Mouse (Mus musculus): Measurements from ENCODE around the gene Trim28. TPM values are rescaled to one million over a fixed set of nuclear protein-coding genes. Genes with fewer than 3 reads are reported as not detected.

The Trim28 gene
- total RNA-seq, 4 experiments from 2014 or later = 223 to 300 (median 260) TPM

- DNase-seq = no peak
Measured at GRCm38 (mm10) chr7:13001584-13001983, 2.7 kb downstream of the Trim28 start.

GRCm38 (mm10) chr7:13003380-13003779 lies 4.5 kb downstream of the Trim28 start:
- DNase-seq = no peak

- no peak for DNase-seq
Measured at GRCm38 (mm10) chr7:13006011-13006410, 7.1 kb downstream of the Trim28 start.

GRCm38 (mm10) chr7:13006531-13006930 lies 7.6 kb downstream of the Trim28 start:
- no peak for DNase-seq

GRCm38 (mm10) chr7:13007341-13008092 lies 8.6 kb downstream of the Trim28 start:
- DNase-seq = no peak

- DNase-seq = peak; percentile 90
Measured at GRCm38 (mm10) chr7:13009143-13010004, 10.5 kb downstream of the Trim28 start.

- DNase-seq = no peak
Measured at GRCm38 (mm10) chr7:13010005-13010908, 11.3 kb downstream of the Trim28 start, which contains the start of gene Zbtb45. Gene Zbtb45, minus strand, starts transcription at chr7:13010034.

GRCm38 (mm10) chr7:13013671-13014070 lies 14.8 kb downstream of the Trim28 start:
- DNase-seq = no peak

GRCm38 (mm10) chr7:13014275-13014839 lies 15.4 kb downstream of the Trim28 start:
- no peak for DNase-seq

- DNase-seq = no peak
Measured at GRCm38 (mm10) chr7:13015217-13015616, 16.3 kb downstream of the Trim28 start.

- peak; percentile 70 for DNase-seq
Measured at GRCm38 (mm10) chr7:13022773-13023535, 24.0 kb downstream of the Trim28 start.

GRCm38 (mm10) chr7:13023928-13024731 lies 25.2 kb downstream of the Trim28 start:
- peak; percentile 88 for DNase-seq

- peak; percentile 71 for DNase-seq
Measured at GRCm38 (mm10) chr7:13024805-13025204, 25.9 kb downstream of the Trim28 start.

GRCm38 (mm10) chr7:13025511-13026112 lies 26.7 kb downstream of the Trim28 start:
- DNase-seq = no peak

- no peak for DNase-seq
Measured at GRCm38 (mm10) chr7:13028986-13029385, 30.1 kb downstream of the Trim28 start.

GRCm38 (mm10) chr7:13031069-13031468 lies 32.2 kb downstream of the Trim28 start:
- DNase-seq = peak; percentile 17

- no peak for DNase-seq
Measured at GRCm38 (mm10) chr7:13031983-13032382, 33.1 kb downstream of the Trim28 start.

- no peak for DNase-seq
Measured at GRCm38 (mm10) chr7:13032541-13032940, 33.6 kb downstream of the Trim28 start.

GRCm38 (mm10) chr7:13033451-13034147 lies 34.7 kb downstream of the Trim28 start:
- no peak for DNase-seq

Data from adrenal gland, adult 8-10 months (tissue).